Mouse (Mus musculus) neural tube, embryonic 15.5 days (tissue): ENCODE results near the gene P3h3. TPM values are rescaled to one million over a fixed set of nuclear protein-coding genes. Genes with fewer than 3 reads are reported as not detected.

Source experiments
- ATAC-seq: fragments of 200-750 bp; cut with Nextera tagmentation; 2 replicates; pipeline ENCODE4 v1.8.0; 2017; ENCODE audit warnings: mild to moderate bottlenecking, moderate TSS enrichment, moderate library complexity; ENCODE audit not compliant: low FRiP score
- H3K27ac ChIP-seq: fragments of 300-500 bp; sonication (generic); replicated peaks from 2 replicates; pipeline ENCODE4 v1.5.1; 2015; ENCODE audit warnings: mild to moderate bottlenecking, inconsistent platforms
- H3K27me3 ChIP-seq: fragments of 300-500 bp; sonication (generic); replicated peaks from 2 replicates; pipeline ENCODE4 v1.6.1; 2015; ENCODE audit warnings: inconsistent platforms
- H3K36me3 ChIP-seq: fragments of 300-500 bp; sonication (generic); 2 replicates; pipeline ENCODE4 v1.6.1; 2015; ENCODE audit warnings: inconsistent platforms
- H3K4me1 ChIP-seq: fragments of 300-500 bp; sonication (generic); 2 replicates; pipeline ENCODE4 v1.6.1; 2015; ENCODE audit warnings: inconsistent platforms
- H3K4me2 ChIP-seq: fragments of 300-500 bp; sonication (generic); 2 replicates; pipeline ENCODE4 v1.6.1; 2015; ENCODE audit warnings: inconsistent platforms, mild to moderate bottlenecking, moderate library complexity
- H3K4me3 ChIP-seq: fragments of 300-500 bp; sonication (generic); replicated peaks from 2 replicates; pipeline ENCODE4 v1.5.1; 2015; ENCODE audit warnings: mild to moderate bottlenecking, inconsistent platforms
- H3K9ac ChIP-seq: fragments of 300-500 bp; sonication (generic); replicated peaks from 2 replicates; pipeline ENCODE4 v1.6.1; 2015; ENCODE audit warnings: mild to moderate bottlenecking, inconsistent platforms
- H3K9me3 ChIP-seq: fragments of 300-500 bp; sonication (generic); replicated peaks from 2 replicates; pipeline ENCODE4 v1.6.1; 2016; ENCODE audit warnings: inconsistent platforms
- WGBS: fragments of 180-500 bp; shearing (Covaris S2); methylation state at CpG from one replicate; pipeline ENCODE4 v1.1.7; 2015; ENCODE audit warnings: mixed read lengths; 5-methylcytosine and 5-hydroxymethylcytosine counted together
- polyA plus RNA-seq: library from polyadenylated mRNA; unstranded; fragments of >200 nt; fragmentation: Nextera tagmentation; extraction: Ambion mirVana; gene quantifications from 2 replicates; pipeline ENCODE4 v1.2.1, GENCODE M21; 2015

P3h3 gene
- polyA plus RNA-seq, 1 experiment from 2014 or later, result 24.0 TPM

GRCm38 (mm10) chr6:124863125-124863657, 5.6 kb upstream of the P3h3 start:
- H3K27me3 ChIP-seq, result no peaks in the 10 kb centered on the region
- H3K4me2 ChIP-seq, result peak overlapping the region; percentile 72
- H3K36me3 ChIP-seq, result peaks cover 17% of the 10 kb centered on the region
- H3K9me3 ChIP-seq, result no peaks in the 10 kb centered on the region
- H3K27ac ChIP-seq, result peak overlapping the region; percentile 97
- H3K9ac ChIP-seq, result peak overlapping the region; percentile 89
- peak; percentile 35 for ATAC-seq
- peaks cover 76% of the 10 kb centered on the region for H3K4me1 ChIP-seq
- WGBS, result 0% methylated on average over 8 of the region's 16 CpGs
- peak overlapping the region; percentile 71 for H3K4me3 ChIP-seq

DNA sequence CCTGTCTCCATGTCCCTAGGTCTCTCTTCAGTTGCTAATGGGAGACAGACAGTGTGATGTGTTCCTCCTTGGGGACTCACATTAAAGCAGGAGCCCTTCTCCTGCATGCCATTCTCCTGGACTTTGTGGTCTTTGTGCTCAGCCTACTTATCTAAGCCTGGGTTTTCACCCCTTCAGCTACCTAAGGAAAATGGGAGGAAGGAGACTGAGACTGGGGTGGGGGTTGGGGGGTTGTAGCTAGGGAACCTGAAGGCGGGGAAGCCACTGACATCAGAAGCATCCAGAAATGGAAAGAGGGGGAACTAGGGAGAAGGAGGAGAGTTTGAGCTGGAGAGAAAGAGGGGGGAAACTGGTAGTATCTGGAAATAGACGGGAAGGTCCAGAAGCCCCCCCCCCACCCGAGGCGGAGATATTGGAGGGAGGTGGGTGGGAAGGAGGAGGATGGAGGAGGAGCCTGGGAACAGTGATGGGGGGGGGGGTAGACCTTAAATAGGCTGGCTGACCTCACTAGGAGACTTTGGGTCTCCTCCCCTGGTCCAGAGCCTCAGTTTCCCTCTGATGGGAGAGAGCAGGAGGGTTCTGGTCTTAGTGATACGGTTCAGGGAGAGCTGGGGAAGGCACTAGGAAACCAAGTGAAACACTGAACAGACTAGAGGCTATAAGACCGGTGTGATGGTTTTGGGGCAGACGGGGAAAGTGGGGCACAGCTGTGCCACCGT, 5.0 kb upstream of the P3h3 start:
- Histone ChIP-seq H3K27ac (peak overlapping the region; percentile 97), H3K9ac (peak overlapping the region; percentile 89), H3K4me3 (peak overlapping the region; percentile 71), H3K36me3 (peaks cover 17% of the 10 kb centered on the region), H3K4me1 (peaks cover 82% of the 10 kb centered on the region), H3K27me3 (no peaks in the 10 kb centered on the region), H3K4me2 (peak overlapping the region; percentile 72), H3K9me3 (no peaks in the 10 kb centered on the region)
- ATAC-seq, result peak; percentile 3; the same call in 1 of the 2 replicates
- 8% methylated on average over 8 of the region's 8 CpGs for WGBS

GRCm38 (mm10) chr6:124861802-124862201, 4.2 kb upstream of the P3h3 start:
- H3K4me2 ChIP-seq, result peak overlapping the region; percentile 72
- peak overlapping the region; percentile 89 for H3K9ac ChIP-seq
- H3K27ac ChIP-seq, result peak overlapping the region; percentile 97
- peaks cover 17% of the 10 kb centered on the region for H3K36me3 ChIP-seq
- ATAC-seq, result no peak
- peaks cover 82% of the 10 kb centered on the region for H3K4me1 ChIP-seq
- H3K4me3 ChIP-seq, result peak overlapping the region; percentile 71
- WGBS, result 45% methylated on average over 3 of the region's 3 CpGs
- H3K9me3 ChIP-seq, result no peaks in the 10 kb centered on the region
- H3K27me3 ChIP-seq, result no peaks in the 10 kb centered on the region

- WGBS, result 81% methylated on average over 19 of the region's 19 CpGs
- Histone ChIP-seq H3K27ac (peak overlapping the region; percentile 97), H3K4me1 (peaks cover 84% of the 10 kb centered on the region), H3K4me2 (peak overlapping the region; percentile 72), H3K36me3 (peaks cover 17% of the 10 kb centered on the region), H3K9me3 (no peaks in the 10 kb centered on the region), H3K4me3 (peak overlapping the region; percentile 71; the same call in 1 of the 2 replicates), H3K9ac (peak overlapping the region; percentile 89), H3K27me3 (no peaks in the 10 kb centered on the region)
- no peak for ATAC-seq
Measured at GRCm38 (mm10) chr6:124861266-124861665, 3.7 kb upstream of the P3h3 start.

DNA sequence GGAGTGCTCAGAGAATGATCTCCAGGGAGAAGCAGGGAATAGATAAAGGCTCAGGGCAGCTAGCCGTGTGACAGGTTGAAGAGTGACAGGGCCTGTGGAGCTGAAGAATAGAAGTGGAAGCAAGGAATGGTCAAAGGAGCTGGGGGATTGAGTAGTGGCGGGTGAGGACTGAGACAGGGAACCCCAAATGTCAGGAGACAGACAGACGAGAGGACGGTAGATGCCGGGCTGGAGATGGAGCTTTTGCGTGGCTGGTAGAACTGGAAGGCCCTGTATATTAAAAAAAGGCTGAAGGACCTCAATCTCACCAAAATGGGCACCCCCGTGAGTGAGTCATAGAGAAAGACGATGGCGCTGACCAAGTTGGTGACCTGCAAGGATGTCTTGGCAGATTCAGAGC, 3.0 kb upstream of the P3h3 start:
- 91% methylated on average over 9 of the region's 9 CpGs for WGBS
- ATAC-seq, result no peak
- Histone ChIP-seq H3K36me3 (peaks cover 17% of the 10 kb centered on the region), H3K4me3 (peak overlapping the region; percentile 13; the same call in 1 of the 2 replicates), H3K27ac (peak overlapping the region; percentile 97), H3K9me3 (no peaks in the 10 kb centered on the region), H3K9ac (peak overlapping the region; percentile 32; the same call in 1 of the 2 replicates), H3K4me2 (peak overlapping the region; percentile 72), H3K27me3 (no peaks in the 10 kb centered on the region), H3K4me1 (peaks cover 84% of the 10 kb centered on the region)

DNA sequence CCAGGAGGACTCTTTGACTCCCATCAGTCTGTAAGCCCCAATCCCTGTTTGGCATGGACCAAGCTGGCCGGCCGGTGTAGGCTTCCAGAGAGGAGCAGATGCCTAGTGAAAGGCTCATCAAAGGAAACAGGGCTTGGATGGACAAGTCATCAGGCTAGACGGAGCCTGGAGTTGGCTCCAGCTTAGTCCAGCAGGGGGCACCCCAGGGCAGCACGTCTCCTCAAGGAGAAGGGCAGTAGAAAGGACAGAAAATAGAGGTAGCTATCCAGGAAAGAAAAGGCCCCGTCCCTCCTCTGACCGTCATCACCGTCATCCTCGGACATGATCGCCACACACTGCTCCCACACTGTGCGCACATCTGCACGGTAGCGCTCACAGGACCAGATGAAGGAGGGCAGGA, 2.2 kb upstream of the P3h3 start:
- no peak for ATAC-seq
- Histone ChIP-seq H3K9ac (peak overlapping the region; percentile 32; the same call in 1 of the 2 replicates), H3K27me3 (no peaks in the 10 kb centered on the region), H3K9me3 (no peaks in the 10 kb centered on the region), H3K4me3 (peak overlapping the region; percentile 13), H3K4me2 (peak overlapping the region; percentile 72), H3K27ac (peak overlapping the region; percentile 97), H3K4me1 (peaks cover 83% of the 10 kb centered on the region), H3K36me3 (peaks cover 17% of the 10 kb centered on the region)
- 5% methylated on average over 12 of the region's 12 CpGs for WGBS

DNA sequence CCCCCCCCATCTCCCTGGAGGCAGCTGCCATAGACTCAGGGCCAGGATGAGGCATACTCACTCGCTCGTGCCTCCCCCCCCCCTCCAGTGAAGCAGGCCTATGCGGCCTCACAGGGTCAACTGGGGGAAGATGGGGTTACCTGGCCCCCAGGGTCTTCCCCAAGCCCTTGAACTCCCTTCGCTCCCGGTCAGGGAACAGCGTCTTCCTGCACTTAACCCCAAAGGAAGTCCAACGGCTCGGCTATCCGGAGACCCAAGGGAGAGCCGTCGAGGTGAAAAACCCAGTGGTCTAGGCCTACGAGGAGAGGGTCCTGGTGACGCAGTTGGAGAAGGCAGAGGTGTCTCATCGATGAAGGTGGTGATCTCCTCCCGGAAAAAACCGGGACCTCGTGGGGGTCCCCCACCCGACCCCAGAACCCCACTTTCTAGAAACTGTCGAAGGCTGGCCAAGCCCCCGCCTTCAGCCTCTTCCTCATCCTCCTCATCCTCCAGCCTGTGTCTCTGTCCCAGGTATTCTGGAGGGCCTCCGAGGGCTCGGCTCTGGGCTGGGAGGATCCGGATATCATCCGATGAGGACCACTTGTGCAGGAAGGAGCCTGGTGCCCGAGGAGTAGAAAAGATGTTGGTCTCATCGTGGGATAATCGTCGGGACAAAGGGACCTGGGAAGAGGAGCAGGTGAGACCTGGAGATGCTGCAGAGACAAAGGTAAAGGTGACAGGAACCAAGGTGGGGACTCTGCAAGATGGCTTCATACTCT, 1.2 kb upstream of the P3h3 start:
- Histone ChIP-seq H3K27ac (peak overlapping the region; percentile 95), H3K27me3 (no peaks in the 10 kb centered on the region), H3K4me1 (peaks cover 75% of the 10 kb centered on the region), H3K36me3 (peaks cover 24% of the 10 kb centered on the region), H3K9me3 (no peaks in the 10 kb centered on the region), H3K4me3 (peak overlapping the region; percentile 55; the same call in 1 of the 2 replicates), H3K9ac (no peak overlapping the region; the same call in 1 of the 2 replicates), H3K4me2 (peak overlapping the region; percentile 63)
- WGBS, result 78% methylated on average over 28 of the region's 28 CpGs
- ATAC-seq, result no peak

- peak overlapping the region; percentile 63 for H3K4me2 ChIP-seq
- H3K9ac ChIP-seq, result peak overlapping the region; percentile 77
- H3K27ac ChIP-seq, result peak overlapping the region; percentile 95
- H3K4me1 ChIP-seq, result peaks cover 72% of the 10 kb centered on the region
- no peaks in the 10 kb centered on the region for H3K9me3 ChIP-seq
- no peaks in the 10 kb centered on the region for H3K27me3 ChIP-seq
- peaks cover 31% of the 10 kb centered on the region for H3K36me3 ChIP-seq
- H3K4me3 ChIP-seq, result peak overlapping the region; percentile 55
- WGBS, result 23% methylated on average over 26 of the region's 26 CpGs
- ATAC-seq, result no peak
Measured at GRCm38 (mm10) chr6:124857840-124858530, 433 bp upstream of the P3h3 start.

GRCm38 (mm10) chr6:124856321-124856720, 1.2 kb downstream of the P3h3 start:
- H3K27me3 ChIP-seq, result no peaks in the 10 kb centered on the region
- WGBS, result 4% methylated on average over 13 of the region's 14 CpGs
- ATAC-seq, result peak; percentile 88
- H3K9ac ChIP-seq, result peak overlapping the region; percentile 77
- peak overlapping the region; percentile 55 for H3K4me3 ChIP-seq
- H3K36me3 ChIP-seq, result peaks cover 33% of the 10 kb centered on the region
- peak overlapping the region; percentile 95 for H3K27ac ChIP-seq
- H3K4me2 ChIP-seq, result peak overlapping the region; percentile 63
- peaks cover 55% of the 10 kb centered on the region for H3K4me1 ChIP-seq
- H3K9me3 ChIP-seq, result no peaks in the 10 kb centered on the region

DNA sequence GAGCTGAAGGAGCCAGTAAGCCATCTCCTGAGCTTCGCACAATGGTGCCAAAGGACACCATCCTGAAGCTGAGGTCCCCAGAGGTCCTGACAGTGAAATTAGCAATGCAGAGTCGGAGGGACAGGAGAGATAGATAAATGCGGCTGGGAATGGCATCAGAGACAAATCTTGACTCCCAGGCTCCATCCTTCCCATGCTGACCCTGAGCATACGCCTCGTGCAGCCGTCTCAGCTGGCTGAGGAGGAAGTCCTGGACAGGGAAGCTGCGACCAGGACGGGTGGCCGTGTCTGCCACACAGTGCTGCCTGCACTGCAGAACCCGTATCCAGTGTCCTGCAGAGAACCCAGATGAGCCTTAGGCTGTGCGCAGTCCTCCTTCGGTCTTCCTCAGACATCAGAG, 2.9 kb downstream of the P3h3 start:
- H3K4me2 ChIP-seq, result no peak overlapping the region
- peaks cover 38% of the 10 kb centered on the region for H3K4me1 ChIP-seq
- 73% methylated on average over 12 of the region's 12 CpGs for WGBS
- H3K36me3 ChIP-seq, result peaks cover 30% of the 10 kb centered on the region
- 0 out of 2 replicates have a peak overlapping the region, but pooled peaks have one; percentile 18 for H3K27ac ChIP-seq
- no peaks in the 10 kb centered on the region for H3K27me3 ChIP-seq
- no peaks in the 10 kb centered on the region for H3K9me3 ChIP-seq
- no peak overlapping the region for H3K4me3 ChIP-seq
- no peak overlapping the region for H3K9ac ChIP-seq
- no peak for ATAC-seq

GRCm38 (mm10) chr6:124850535-124850934, 7.0 kb downstream of the P3h3 start:
- H3K9ac ChIP-seq, result no peak overlapping the region
- no peak overlapping the region for H3K4me3 ChIP-seq
- ATAC-seq, result no peak
- no peak overlapping the region for H3K4me2 ChIP-seq
- H3K9me3 ChIP-seq, result no peaks in the 10 kb centered on the region
- no peaks in the 10 kb centered on the region for H3K27me3 ChIP-seq
- H3K4me1 ChIP-seq, result peaks cover 18% of the 10 kb centered on the region
- no peak overlapping the region for H3K27ac ChIP-seq
- H3K36me3 ChIP-seq, result peaks cover 26% of the 10 kb centered on the region
- 55% methylated on average over 8 of the region's 8 CpGs for WGBS
